Mouse (Mus musculus) olfactory bulb, adult 2 months (tissue): ENCODE results near the gene Tat.

ENCODE experiments used
- CTCF ChIP-seq: fragments of 200-500 bp; IDR thresholded peaks from 2 replicates; pipeline ENCODE4 v1.5.1; 2012; ENCODE audit warnings: low read depth, mild to moderate bottlenecking, low read length, moderate library complexity; ENCODE audit not compliant: insufficient read depth
- POLR2A ChIP-seq: fragments of 200-500 bp; IDR thresholded peaks from 2 replicates; pipeline ENCODE4 v1.6.1; 2012; ENCODE audit warnings: mild to moderate bottlenecking, low read depth, low read length, moderate library complexity; ENCODE audit not compliant: insufficient read depth

DNA sequence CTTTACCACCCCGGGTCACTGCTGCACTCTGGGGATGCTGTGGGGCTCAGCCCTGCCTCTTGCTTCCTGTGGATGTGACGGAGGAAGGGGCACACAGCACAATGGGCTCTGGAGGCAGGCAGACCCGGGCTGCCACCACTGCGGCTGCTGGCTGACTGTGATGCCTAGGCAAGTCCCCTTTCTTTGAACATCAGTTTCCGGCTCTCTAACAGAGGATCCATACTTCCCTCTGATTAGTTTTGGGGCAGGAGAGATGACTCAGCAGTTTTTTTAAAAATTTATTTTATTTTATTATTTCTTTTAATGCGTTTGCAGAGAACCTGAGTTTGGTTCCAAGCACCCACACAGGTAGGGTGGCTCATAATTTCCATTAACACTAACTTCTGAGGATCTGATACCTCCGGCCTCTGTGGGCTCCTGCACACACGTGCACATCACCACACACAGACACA, 18.8 kb downstream of the Tat start:
- TF ChIP-seq CTCF (no peak), POLR2A (no peak)
